Mouse (Mus musculus) embryonic facial prominence, embryonic 14.5 days (tissue): ENCODE measurements around the gene Sephs1. TPM values are rescaled to one million over a fixed set of nuclear protein-coding genes. Genes with fewer than 3 reads are reported as not detected.

Experiments
- ATAC-seq: fragments of 200-750 bp; cut with Nextera tagmentation; 2 replicates; pipeline ENCODE4 v1.8.0; 2017; ENCODE audit warnings: low read depth, moderate number of reproducible peaks, moderate TSS enrichment
- DNase-seq: peaks from one replicate; pipeline ENCODE4 v3.0.0-alpha.2; 2015; ENCODE audit warnings: low spot score
- H3K27ac ChIP-seq: fragments of 300-500 bp; sonication (generic); replicated peaks from 2 replicates; pipeline ENCODE4 v1.5.1; 2014; ENCODE audit warnings: low read depth, mild to moderate bottlenecking, low read length, moderate library complexity
- H3K27me3 ChIP-seq: fragments of 300-500 bp; sonication (generic); replicated peaks from 2 replicates; pipeline ENCODE4 v1.6.1; 2014; ENCODE audit warnings: low read length; ENCODE audit not compliant: control insufficient read depth, insufficient read depth
- H3K36me3 ChIP-seq: fragments of 300-500 bp; sonication (generic); 2 replicates; pipeline ENCODE4 v1.6.1; 2014; ENCODE audit warnings: low read length, mixed read lengths; ENCODE audit not compliant: control insufficient read depth, insufficient read depth
- H3K4me1 ChIP-seq: fragments of 300-500 bp; sonication (generic); 2 replicates; pipeline ENCODE4 v1.6.1; 2014; ENCODE audit warnings: antibody characterized with exemption, low read length; ENCODE audit not compliant: control insufficient read depth, insufficient read depth
- H3K4me2 ChIP-seq: fragments of 300-500 bp; sonication (generic); 2 replicates; pipeline ENCODE4 v1.6.1; 2014; ENCODE audit warnings: low read depth, mild to moderate bottlenecking, low read length, moderate library complexity, mixed read lengths
- H3K4me3 ChIP-seq: fragments of 300-500 bp; sonication (generic); 2 replicates; pipeline ENCODE4 v1.5.1; 2014; ENCODE audit warnings: low read depth, mild to moderate bottlenecking, low read length
- H3K9ac ChIP-seq: fragments of 300-500 bp; sonication (generic); 2 replicates; pipeline ENCODE4 v1.6.1; 2014; ENCODE audit warnings: low read depth, mild to moderate bottlenecking, low read length, moderate library complexity, mixed read lengths
- H3K9me3 ChIP-seq: fragments of 300-500 bp; sonication (generic); 2 replicates; pipeline ENCODE4 v1.6.1; 2016; ENCODE audit warnings: low read length; ENCODE audit not compliant: control insufficient read depth
- WGBS: fragments of 180-500 bp; shearing (Covaris S2); extraction: QIAGEN DNeasy Blood & Tissue Kit; methylation state at CpG from one replicate; pipeline ENCODE4 v1.1.7; 2014; 5-methylcytosine and 5-hydroxymethylcytosine counted together
- polyA plus RNA-seq: library from polyadenylated mRNA; unstranded; fragments of >200 nt; fragmentation: Nextera tagmentation; extraction: Ambion mirVana; gene quantifications from 2 replicates; pipeline ENCODE4 v1.2.1, GENCODE M21; 2014

Gene Sephs1
- polyA plus RNA-seq, 1 experiment from 2014 or later: 76.1 TPM

DNA sequence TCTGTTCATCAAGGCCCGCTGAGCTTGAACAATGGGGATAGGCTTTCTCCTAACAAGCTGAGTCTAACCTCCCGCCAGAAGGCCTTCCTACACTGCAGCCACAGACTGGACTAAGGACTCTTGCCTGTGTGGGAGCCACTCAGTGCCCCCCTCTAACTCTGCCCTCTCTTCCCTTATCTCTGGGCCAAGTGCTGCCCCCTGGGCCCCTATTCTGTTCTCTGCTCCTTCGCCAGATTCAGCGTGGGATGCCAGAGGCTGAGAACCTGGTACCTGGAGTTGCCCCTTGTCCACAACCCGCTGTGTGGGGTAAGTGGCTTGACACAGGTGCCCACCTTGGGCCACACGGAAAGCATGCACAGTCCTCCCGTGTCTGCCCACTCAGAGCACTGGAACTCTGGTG, 32.6 kb downstream of the Sephs1 start:
- H3K4me1 ChIP-seq: peaks cover 9% of the 10 kb centered on the region; the same call in 1 of the 2 replicates
- WGBS: 85% methylated on average over 7 of the region's 7 CpGs
- ATAC-seq (no peak), DNase-seq (no peak)
- H3K4me3 ChIP-seq: no peak overlapping the region
- no peak overlapping the region for H3K27ac ChIP-seq
- 0 out of 2 replicates have a peak, but pooled peaks cover under 1% of the 10 kb centered on the region for H3K36me3 ChIP-seq
- H3K9me3 ChIP-seq: peaks cover 6% of the 10 kb centered on the region; the same call in 1 of the 2 replicates
- H3K9ac ChIP-seq: no peak overlapping the region
- no peaks in the 10 kb centered on the region for H3K27me3 ChIP-seq
- H3K4me2 ChIP-seq: no peak overlapping the region

DNA sequence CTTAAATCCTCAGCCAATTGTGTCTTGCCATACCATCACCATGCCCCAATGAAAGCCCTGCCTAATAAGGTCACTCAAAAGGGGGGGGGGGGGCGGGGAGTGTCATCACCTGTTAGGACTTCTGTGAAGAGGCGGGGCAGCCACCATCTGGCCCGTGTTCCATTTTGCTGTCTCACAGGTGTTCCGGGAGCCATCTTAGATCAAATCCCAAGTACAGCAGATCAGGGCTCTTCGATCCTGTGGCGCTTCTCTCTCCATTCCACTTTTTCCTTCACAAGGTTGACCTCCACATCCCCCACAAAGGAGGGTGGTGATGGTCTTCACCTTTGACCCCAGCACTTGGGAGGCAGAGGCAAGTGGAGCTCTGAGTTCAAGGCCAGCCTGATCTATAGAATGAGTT, 34.7 kb downstream of the Sephs1 start:
- no peaks in the 10 kb centered on the region for H3K27me3 ChIP-seq
- no peak overlapping the region for H3K27ac ChIP-seq
- no peaks in the 10 kb centered on the region for H3K36me3 ChIP-seq
- ATAC-seq (no peak), DNase-seq (no peak)
- H3K9me3 ChIP-seq: peaks cover 6% of the 10 kb centered on the region; the same call in 1 of the 2 replicates
- no peak overlapping the region for H3K4me2 ChIP-seq
- no peak overlapping the region for H3K4me3 ChIP-seq
- peaks cover 9% of the 10 kb centered on the region; the same call in 1 of the 2 replicates for H3K4me1 ChIP-seq
- WGBS: 70% methylated on average over 5 of the region's 6 CpGs
- no peak overlapping the region for H3K9ac ChIP-seq

DNA sequence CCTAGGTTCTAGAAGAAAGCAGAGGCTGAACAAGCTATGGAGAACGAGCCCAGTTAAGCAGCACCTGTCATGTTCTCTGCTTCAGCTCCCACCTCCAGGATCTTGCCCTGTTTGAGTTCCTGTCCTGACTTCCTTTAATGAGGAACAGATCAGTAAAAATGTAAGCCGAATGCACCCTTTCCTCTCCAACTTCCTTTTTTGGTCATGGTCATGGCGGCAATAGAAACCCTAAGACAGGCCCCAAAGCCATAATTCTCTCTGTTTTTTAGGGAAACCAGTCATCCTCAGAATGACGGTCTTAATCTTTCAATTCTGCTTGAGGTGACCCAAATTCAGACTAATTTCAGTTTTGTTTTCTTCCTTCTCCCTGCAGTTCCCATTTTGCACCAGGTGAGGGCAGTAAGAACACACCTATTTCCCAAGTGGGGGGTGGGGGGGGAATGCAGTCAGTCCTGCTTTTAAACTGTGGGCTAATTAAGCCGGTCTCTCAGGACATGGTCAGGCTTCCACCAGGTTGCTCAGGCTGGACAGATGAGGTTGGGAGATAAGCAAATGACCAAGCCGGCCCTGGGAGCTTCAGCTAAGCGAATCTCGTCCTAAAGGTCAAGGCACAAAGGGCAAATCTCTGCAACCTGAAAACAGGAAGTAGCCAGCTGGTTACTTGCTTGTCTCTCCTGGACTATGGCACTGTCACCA, 36.1 kb downstream of the Sephs1 start:
- H3K4me1 ChIP-seq: peaks cover 9% of the 10 kb centered on the region; the same call in 1 of the 2 replicates
- no peak overlapping the region for H3K27ac ChIP-seq
- no peak overlapping the region for H3K9ac ChIP-seq
- no peaks in the 10 kb centered on the region for H3K36me3 ChIP-seq
- H3K4me2 ChIP-seq: peak overlapping the region; percentile 34
- 0 out of 2 replicates have a peak overlapping the region, but pooled peaks have one; percentile 1 for H3K4me3 ChIP-seq
- DNase-seq: peak; percentile 36
- WGBS: 10% methylated on average over 8 of the region's 8 CpGs
- H3K27me3 ChIP-seq: no peaks in the 10 kb centered on the region
- no peak for ATAC-seq
- peaks cover 1% of the 10 kb centered on the region; the same call in 1 of the 2 replicates for H3K9me3 ChIP-seq

DNA sequence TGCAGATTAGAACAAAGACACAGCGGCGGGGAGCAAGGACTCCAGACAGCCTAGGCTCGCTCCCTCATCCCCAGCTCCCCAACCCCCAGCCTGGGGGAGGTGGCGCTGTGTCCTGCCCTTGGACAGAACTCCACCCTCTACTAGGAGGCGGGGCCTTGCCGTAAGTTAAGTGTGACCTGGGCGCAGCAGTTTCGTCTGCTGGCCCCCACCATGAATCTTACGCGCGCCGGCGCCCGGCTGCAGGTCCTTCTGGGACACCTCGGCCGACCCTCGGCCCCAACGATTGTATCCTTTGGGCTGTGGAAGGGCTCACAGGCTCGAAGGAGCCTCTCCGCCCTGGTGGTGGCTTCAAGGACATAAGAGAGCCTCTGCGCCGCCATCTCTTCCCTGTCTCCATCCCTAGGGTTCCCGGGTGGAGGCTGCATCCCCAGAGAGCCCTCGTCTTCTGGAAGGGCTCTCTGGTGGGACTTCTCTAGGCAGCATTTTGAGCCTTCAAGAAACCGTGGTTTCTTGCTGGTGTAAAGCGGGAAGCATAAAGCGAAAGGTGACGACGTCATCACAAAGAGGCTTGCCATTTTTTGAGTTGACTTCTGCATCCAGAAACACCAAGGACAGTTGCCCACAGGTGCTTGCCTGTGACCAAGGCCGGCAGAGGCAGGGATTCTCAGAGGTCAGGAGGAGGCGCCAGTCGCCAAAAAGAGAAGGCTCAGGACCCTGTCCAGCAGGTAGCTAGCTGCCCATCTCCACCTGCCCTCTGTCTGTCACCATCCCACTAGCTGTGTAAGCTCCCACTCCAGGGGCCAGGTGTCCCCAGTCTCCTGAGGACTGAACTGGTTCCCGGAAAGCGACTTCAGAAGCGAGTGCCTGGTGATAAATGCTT, 37.7 kb downstream of the Sephs1 start, which contains the start of gene Phyh:
Gene Phyh, plus strand, starts transcription at position 160 of the 880 bp plus-strand sequence.
- Histone ChIP-seq H3K4me3 (peak within 1 kb of the TSS; percentile 63), H3K27me3 (no peaks in the 10 kb centered on the region), H3K9ac (peak within 1 kb of the TSS; percentile 84), H3K9me3 (no peaks in the 10 kb centered on the region), H3K36me3 (0 out of 2 replicates have a peak, but pooled peaks cover 4% of the 10 kb centered on the region), H3K27ac (peak within 1 kb of the TSS; percentile 78), H3K4me1 (peaks cover 9% of the 10 kb centered on the region; the same call in 1 of the 2 replicates), H3K4me2 (peak within 1 kb of the TSS; percentile 82)
- DNase-seq (peak; percentile 95), ATAC-seq (peak; percentile 98)
- 9% methylated on average over 27 of the region's 35 CpGs for WGBS

DNA sequence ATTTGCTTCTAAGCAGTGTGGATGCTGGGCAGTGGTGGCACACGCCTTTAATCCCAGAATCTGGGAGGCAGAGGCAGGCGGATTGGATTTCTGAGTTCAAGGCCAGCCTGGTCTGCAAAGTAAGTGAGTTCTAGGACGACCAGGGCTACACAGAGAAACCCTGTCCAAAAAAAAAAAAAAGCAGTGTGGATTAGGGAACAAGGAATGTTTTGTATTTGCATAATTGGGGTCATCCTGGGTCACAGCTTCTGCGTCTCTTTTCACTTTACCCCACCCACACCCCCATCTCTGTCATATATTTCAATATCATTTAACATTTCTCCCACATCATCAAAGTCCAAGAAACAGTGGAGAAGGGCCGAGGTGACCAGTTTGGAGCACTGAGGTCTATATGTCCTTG, 39.7 kb downstream of the Sephs1 start:
- no peak overlapping the region for H3K27ac ChIP-seq
- 63% methylated on average over 5 of the region's 5 CpGs for WGBS
- no peaks in the 10 kb centered on the region for H3K9me3 ChIP-seq
- 0 out of 2 replicates have a peak, but pooled peaks cover 4% of the 10 kb centered on the region for H3K36me3 ChIP-seq
- peaks cover 9% of the 10 kb centered on the region; the same call in 1 of the 2 replicates for H3K4me1 ChIP-seq
- H3K4me3 ChIP-seq: no peak overlapping the region
- no peak overlapping the region for H3K4me2 ChIP-seq
- no peaks in the 10 kb centered on the region for H3K27me3 ChIP-seq
- ATAC-seq (no peak), DNase-seq (no peak)
- no peak overlapping the region for H3K9ac ChIP-seq

DNA sequence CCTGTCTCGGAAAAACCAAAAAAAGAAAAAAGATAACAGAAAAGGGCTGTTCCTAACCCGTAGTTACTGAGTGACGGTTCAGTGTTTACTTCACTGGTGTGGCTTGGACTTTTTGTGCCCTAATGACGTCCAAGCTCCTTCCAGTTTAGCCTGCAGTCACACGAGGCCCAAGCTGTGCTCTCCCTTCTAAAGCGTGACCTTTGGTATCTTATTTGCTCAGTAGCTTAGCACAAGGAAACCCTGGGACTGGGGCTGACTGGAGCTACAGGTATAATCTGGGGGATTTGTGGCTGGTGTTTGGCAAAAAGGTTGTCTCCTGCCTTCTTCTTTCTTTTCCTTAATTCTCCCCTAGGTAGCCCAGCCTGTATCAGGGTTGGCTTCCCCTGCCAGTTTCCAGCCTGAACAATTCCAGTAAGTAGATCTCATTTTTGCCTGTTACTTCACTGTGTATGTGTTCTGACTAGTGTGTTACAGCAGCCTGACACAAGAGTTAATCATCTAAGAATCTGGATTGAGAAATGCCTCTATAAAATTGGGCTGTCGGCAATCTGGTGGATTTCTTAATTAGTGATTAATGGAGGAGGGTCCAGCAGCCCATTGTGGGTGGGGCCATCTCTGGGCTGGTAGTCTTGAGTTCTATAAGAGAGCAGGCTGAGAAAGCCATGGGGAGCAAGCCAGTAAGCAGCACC, 41.3 kb downstream of the Sephs1 start:
- 0 out of 2 replicates have a peak, but pooled peaks cover 6% of the 10 kb centered on the region for H3K4me1 ChIP-seq
- no peak overlapping the region for H3K27ac ChIP-seq
- ATAC-seq (no peak), DNase-seq (no peak)
- H3K4me2 ChIP-seq: no peak overlapping the region
- no peak overlapping the region for H3K4me3 ChIP-seq
- H3K9me3 ChIP-seq: no peaks in the 10 kb centered on the region
- WGBS: 62% methylated on average over 7 of the region's 7 CpGs
- peaks cover 4% of the 10 kb centered on the region; the same call in 1 of the 2 replicates for H3K36me3 ChIP-seq
- no peaks in the 10 kb centered on the region for H3K27me3 ChIP-seq
- no peak overlapping the region for H3K9ac ChIP-seq

DNA sequence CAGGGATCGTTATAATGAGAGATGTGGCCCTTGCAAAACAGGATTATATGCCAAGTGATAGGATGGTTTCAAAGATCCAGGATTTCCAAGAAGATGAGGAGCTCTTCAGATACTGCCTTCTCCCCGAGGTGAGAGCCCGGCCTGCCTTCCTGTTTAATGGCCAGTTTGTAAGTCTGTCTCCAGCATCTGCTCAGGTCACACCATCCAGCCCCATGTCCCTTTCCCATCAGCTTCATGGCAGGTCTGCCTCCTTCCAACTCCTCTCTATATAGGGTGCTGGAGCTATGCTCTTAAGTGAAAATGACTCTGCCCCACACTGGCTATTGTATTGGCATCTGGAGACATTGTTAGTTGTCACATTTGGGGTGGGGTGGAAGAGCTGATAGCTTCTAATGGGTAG, 46.0 kb downstream of the Sephs1 start:
- Histone ChIP-seq H3K4me3 (no peak overlapping the region), H3K9me3 (no peaks in the 10 kb centered on the region), H3K27ac (no peak overlapping the region), H3K27me3 (no peaks in the 10 kb centered on the region), H3K36me3 (peaks cover 28% of the 10 kb centered on the region), H3K9ac (no peak overlapping the region), H3K4me1 (no peaks in the 10 kb centered on the region), H3K4me2 (no peak overlapping the region)
- no peak for DNase-seq
- no peak for ATAC-seq
- 81% methylated on average over 3 of the region's 3 CpGs for WGBS

DNA sequence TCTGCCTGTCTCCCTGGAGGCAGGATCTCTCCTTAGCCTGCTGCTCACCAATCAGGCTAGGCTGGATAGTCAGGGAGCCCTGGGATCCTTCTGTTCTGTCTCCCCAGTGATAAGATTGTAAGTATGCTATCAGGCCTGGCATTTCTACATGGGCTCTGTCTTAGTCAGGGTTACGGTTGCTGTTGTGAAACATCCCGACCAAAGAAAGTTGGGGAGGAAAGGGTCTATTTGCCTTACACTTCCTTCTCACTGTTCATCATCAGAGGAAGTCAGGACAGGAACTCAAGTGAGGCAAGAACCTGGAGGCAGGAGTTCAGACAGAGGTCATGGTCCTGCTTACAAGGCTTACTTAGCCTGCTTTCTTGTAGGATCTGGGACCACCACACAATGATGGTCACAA, 47.9 kb downstream of the Sephs1 start:
- no peak for ATAC-seq
- H3K36me3 ChIP-seq: peaks cover 24% of the 10 kb centered on the region
- 88% methylated on average over 2 of the region's 2 CpGs for WGBS

More for the DNA sequence above, 47.9 kb downstream of the Sephs1 start:
- Histone ChIP-seq H3K4me1 (no peaks in the 10 kb centered on the region), H3K27ac (no peak overlapping the region), H3K9me3 (no peaks in the 10 kb centered on the region), H3K9ac (no peak overlapping the region), H3K4me2 (no peak overlapping the region), H3K4me3 (no peak overlapping the region), H3K27me3 (no peaks in the 10 kb centered on the region)
- no peak for DNase-seq
